Mouse (Mus musculus): ENCODE measurements around the gene Tanc1.

- TF ChIP-seq POLR2A (IDR thresholded peaks at IDR 0.05; ENCODE audit: insufficient read depth, low read depth, low read length) (no peak), CTCF (IDR thresholded peaks at IDR 0.05; ENCODE audit: insufficient read depth, low read depth, low read length) (no peak)
These were observed 198.2 kb downstream of the Tanc1 start for GRCm38 (mm10) chr2:59810039-59810438.
